Mouse (Mus musculus): Measurements from ENCODE around the gene Oma1. TPM values are rescaled to one million over a fixed set of nuclear protein-coding genes. Genes with fewer than 3 reads are reported as not detected.

The Oma1 gene
- 15.4 and 17.1 TPM in 2 replicates for polyA plus RNA-seq (2011; ENCODE audit: insufficient read length, low read depth, missing spikeins)

GRCm38 (mm10) chr4:103313587-103314525 lies at the start of gene Oma1:
Gene Oma1 (plus strand): TSS chr4:103313812.
- TF ChIP-seq POLR2A (IDR thresholded peaks at IDR 0.05; ENCODE audit: low read depth, low read length) (peak; percentile 81), CTCF (IDR thresholded peaks at IDR 0.05; ENCODE audit: borderline replicate concordance, insufficient read depth, low read length) (peak; percentile 86)
- Histone ChIP-seq H3K4me3 (ENCODE audit: insufficient read depth, low read length) (peak within 1 kb of the TSS; percentile 53), H3K27ac (ENCODE audit: insufficient read depth, low read length) (peak within 1 kb of the TSS; percentile 48), H3K4me1 (ENCODE audit: control insufficient read depth, insufficient read depth, low read length) (0 out of 2 replicates have a peak, but pooled peaks cover 1% of the 10 kb centered on the region)

DNA sequence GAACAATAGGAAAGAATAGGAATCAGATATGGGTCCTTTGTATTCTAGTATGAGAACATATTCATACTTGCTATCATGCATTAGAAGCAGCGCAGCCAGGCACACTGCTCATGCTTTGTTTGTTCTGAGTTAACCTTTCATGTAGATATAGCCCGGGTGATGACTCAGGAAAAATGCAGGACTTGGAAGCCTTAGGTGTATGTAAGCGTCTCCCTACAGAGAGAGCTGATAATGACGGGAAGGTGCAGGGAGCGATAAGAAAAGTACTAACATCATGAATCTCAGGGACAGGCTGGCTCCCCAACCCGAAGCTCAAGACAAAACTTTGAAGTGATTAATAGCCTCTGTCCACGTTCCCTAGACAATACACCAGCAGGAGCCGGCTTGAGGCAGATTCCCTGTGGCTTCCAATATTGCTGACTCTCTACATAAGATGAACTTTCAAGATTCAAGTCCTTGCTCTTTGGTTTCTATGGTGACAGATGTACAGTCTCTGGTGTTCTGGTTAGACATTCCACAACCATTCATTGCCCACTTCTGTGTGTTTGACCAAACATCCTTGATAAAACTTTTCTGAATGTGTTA lies 49.7 kb upstream of the Oma1 start:
- Histone ChIP-seq H3K27ac (ENCODE audit: insufficient read depth, low read length) (no peak overlapping the region), H3K4me1 (ENCODE audit: control insufficient read depth, insufficient read depth, low read length) (peaks cover 6% of the 10 kb centered on the region), H3K4me3 (ENCODE audit: insufficient read depth, low read length) (no peak overlapping the region)
- TF ChIP-seq POLR2A (IDR thresholded peaks at IDR 0.05; ENCODE audit: low read depth, low read length) (no peak), CTCF (IDR thresholded peaks at IDR 0.05; ENCODE audit: borderline replicate concordance, insufficient read depth, low read length) (no peak)

GRCm38 (mm10) chr4:103265166-103265565 lies 48.4 kb upstream of the Oma1 start:
- peaks cover 6% of the 10 kb centered on the region for H3K4me1 ChIP-seq (ENCODE audit: control insufficient read depth, insufficient read depth, low read length)
- H3K4me3 ChIP-seq (ENCODE audit: insufficient read depth, low read length) = no peak overlapping the region
- no peak overlapping the region; the same call in 1 of the 2 replicates for H3K27ac ChIP-seq (ENCODE audit: insufficient read depth, low read length)
- TF ChIP-seq POLR2A (IDR thresholded peaks at IDR 0.05; ENCODE audit: low read depth, low read length) = no peak
- TF ChIP-seq CTCF (IDR thresholded peaks at IDR 0.05; ENCODE audit: borderline replicate concordance, insufficient read depth, low read length) = no peak

DNA sequence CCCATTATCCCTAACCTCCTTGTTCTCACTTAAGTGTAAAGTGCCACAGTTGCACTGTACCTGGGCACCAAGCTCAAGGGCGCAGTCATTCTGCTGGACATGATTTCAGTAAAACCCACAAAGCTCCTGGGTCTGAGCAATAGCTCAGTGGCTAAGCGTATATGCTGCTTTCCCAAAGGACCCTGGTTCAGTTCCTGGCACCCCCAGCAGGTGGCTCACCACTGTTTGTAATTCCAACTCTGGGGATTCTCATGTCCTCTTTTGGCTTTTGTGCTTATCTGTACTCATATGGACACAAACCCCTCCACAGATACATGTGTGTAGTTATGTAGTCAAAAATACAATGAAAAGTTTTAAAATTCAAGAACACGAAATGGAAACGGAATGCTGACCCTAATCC lies 44.3 kb upstream of the Oma1 start:
- H3K27ac ChIP-seq (ENCODE audit: insufficient read depth, low read length) = no peak overlapping the region
- no peak for TF ChIP-seq CTCF (IDR thresholded peaks at IDR 0.05; ENCODE audit: borderline replicate concordance, insufficient read depth, low read length)
- no peak for TF ChIP-seq POLR2A (IDR thresholded peaks at IDR 0.05; ENCODE audit: low read depth, low read length)
- H3K4me3 ChIP-seq (ENCODE audit: insufficient read depth, low read length) = no peak overlapping the region
- H3K4me1 ChIP-seq (ENCODE audit: control insufficient read depth, insufficient read depth, low read length) = peaks cover 6% of the 10 kb centered on the region

DNA sequence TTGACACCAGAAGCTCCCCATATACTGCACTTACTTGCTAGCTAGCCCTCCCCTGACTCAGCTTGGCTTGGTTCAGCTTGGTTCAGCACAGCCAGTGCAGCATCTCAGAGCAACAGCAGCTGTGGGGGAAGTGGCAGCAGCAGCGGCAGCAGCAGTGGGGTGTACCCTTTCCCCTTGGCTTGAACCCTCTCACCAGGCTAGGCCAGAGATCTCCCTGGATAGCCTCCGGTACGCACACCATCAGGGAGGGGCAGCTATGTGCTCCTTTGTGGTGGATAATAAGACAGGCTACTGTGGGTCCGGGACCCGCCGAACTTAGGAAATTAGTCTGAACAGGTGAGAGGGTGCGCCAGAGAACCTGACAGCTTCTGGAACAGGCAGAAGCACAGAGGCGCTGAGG lies 40.6 kb upstream of the Oma1 start:
- TF ChIP-seq POLR2A (IDR thresholded peaks at IDR 0.05; ENCODE audit: low read depth, low read length) = no peak
- no peak for TF ChIP-seq CTCF (IDR thresholded peaks at IDR 0.05; ENCODE audit: borderline replicate concordance, insufficient read depth, low read length)
- H3K27ac ChIP-seq (ENCODE audit: insufficient read depth, low read length) = no peak overlapping the region
- no peak overlapping the region for H3K4me3 ChIP-seq (ENCODE audit: insufficient read depth, low read length)
- no peaks in the 10 kb centered on the region for H3K4me1 ChIP-seq (ENCODE audit: control insufficient read depth, insufficient read depth, low read length)

DNA sequence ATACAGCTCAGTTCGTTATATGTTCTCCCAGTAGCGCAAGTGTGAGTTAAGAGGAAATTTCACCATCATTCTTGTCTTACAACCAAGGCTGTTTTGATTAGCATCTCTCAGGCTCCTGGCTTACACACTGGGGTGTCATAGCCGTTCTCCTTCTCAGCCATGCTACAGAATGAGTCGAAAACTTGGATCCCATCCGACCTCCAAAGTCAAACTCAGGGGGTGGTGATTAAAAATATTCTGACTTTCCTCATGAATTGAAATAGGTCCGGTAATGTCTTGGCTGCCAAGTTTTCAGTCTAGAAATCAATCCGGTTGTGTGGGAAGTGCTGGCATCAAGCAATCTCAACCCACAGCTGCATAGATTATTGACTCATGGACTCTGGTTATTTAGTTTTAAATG lies 25.3 kb upstream of the Oma1 start:
- TF ChIP-seq CTCF (IDR thresholded peaks at IDR 0.05; ENCODE audit: borderline replicate concordance, insufficient read depth, low read length) (no peak), POLR2A (IDR thresholded peaks at IDR 0.05; ENCODE audit: low read depth, low read length) (no peak)

GRCm38 (mm10) chr4:103290763-103291162 lies 22.8 kb upstream of the Oma1 start, which contains the start of gene 4921539E11Rik:
Gene 4921539E11Rik (minus strand): TSS chr4:103290863.
- Histone ChIP-seq H3K27ac (ENCODE audit: insufficient read depth, low read length) (no peak within 1 kb of the TSS), H3K4me3 (ENCODE audit: insufficient read depth, low read length) (no peak within 1 kb of the TSS), H3K4me1 (ENCODE audit: control insufficient read depth, insufficient read depth, low read length) (no peaks in the 10 kb centered on the region)
- TF ChIP-seq CTCF (IDR thresholded peaks at IDR 0.05; ENCODE audit: borderline replicate concordance, insufficient read depth, low read length) = no peak
- no peak for TF ChIP-seq POLR2A (IDR thresholded peaks at IDR 0.05; ENCODE audit: low read depth, low read length)

More for the DNA sequence above, 25.3 kb upstream of the Oma1 start:
- H3K4me1 ChIP-seq (ENCODE audit: control insufficient read depth, insufficient read depth, low read length) = no peaks in the 10 kb centered on the region
- no peak overlapping the region for H3K27ac ChIP-seq (ENCODE audit: insufficient read depth, low read length)
- H3K4me3 ChIP-seq (ENCODE audit: insufficient read depth, low read length) = no peak overlapping the region

DNA sequence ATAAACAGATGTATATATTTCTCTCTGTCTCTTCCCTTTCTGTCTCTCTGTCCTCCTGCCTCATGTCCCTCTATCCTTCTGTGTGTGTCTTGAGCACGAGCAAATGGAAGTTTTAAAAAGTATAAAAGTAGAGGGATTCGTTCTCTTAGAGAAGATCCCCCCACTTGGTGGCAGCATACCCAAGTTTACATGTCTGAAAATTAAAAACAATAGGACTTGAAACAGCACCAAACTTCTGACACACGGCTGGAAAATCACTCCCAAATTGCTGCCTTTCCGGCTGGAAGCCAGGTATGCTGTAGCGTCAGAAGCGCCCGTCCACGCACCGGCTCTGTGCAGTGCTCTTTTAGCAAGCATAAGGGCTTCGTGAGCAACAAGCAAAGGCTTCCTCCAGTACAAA lies 14.3 kb upstream of the Oma1 start:
- Histone ChIP-seq H3K4me1 (ENCODE audit: control insufficient read depth, insufficient read depth, low read length) (no peaks in the 10 kb centered on the region), H3K27ac (ENCODE audit: insufficient read depth, low read length) (no peak overlapping the region)
- TF ChIP-seq CTCF (IDR thresholded peaks at IDR 0.05; ENCODE audit: borderline replicate concordance, insufficient read depth, low read length) (no peak), POLR2A (IDR thresholded peaks at IDR 0.05; ENCODE audit: low read depth, low read length) (no peak)

DNA sequence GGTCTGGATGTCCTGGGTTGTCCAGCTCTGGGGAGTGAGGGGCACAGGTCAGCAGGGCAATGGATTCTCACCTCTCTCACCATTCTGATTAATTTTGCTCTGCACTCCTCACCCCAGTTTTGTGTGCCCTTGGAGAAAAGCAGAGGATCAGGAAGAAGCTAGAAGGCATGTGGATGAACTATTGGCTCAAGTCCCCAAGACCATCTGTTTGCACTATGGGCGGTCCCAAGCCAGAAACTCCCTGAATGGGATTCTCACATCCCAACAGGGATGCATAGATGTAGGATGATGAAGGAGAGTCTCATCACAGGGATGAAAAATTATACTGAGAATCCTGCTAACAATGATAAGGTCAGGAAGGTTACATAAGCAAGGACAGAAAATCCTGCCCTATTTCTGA lies 9.8 kb upstream of the Oma1 start:
- TF ChIP-seq POLR2A (IDR thresholded peaks at IDR 0.05; ENCODE audit: low read depth, low read length) = no peak
- TF ChIP-seq CTCF (IDR thresholded peaks at IDR 0.05; ENCODE audit: borderline replicate concordance, insufficient read depth, low read length) = no peak
- Histone ChIP-seq H3K4me3 (ENCODE audit: insufficient read depth, low read length) (no peak overlapping the region), H3K27ac (ENCODE audit: insufficient read depth, low read length) (no peak overlapping the region), H3K4me1 (ENCODE audit: control insufficient read depth, insufficient read depth, low read length) (no peaks in the 10 kb centered on the region)

More for the DNA sequence above, 14.3 kb upstream of the Oma1 start:
- no peak overlapping the region for H3K4me3 ChIP-seq (ENCODE audit: insufficient read depth, low read length)

DNA sequence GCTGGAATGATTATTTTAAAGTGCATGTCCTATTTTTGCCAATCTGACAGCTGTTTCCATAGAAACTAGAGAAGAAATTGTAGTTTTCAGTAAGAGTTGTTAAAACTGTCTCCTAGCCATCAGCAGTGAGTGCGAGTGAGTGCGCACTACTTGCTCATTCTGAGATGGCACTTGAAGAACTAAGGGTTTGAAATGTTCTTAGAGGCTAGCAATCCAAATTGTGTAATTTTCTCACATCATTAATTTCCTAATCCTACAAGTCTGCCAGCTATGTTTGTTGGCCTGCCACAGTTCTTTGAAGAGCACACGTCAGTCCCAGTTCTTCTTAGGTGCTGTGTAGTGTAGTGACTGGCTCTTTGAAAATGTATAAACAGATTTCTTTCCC lies 906 bp downstream of the Oma1 start:
- Histone ChIP-seq H3K4me3 (ENCODE audit: insufficient read depth, low read length) (peak overlapping the region; percentile 53), H3K27ac (ENCODE audit: insufficient read depth, low read length) (no peak overlapping the region), H3K4me1 (ENCODE audit: control insufficient read depth, insufficient read depth, low read length) (0 out of 2 replicates have a peak, but pooled peaks cover 1% of the 10 kb centered on the region)
- TF ChIP-seq CTCF (IDR thresholded peaks at IDR 0.05; ENCODE audit: borderline replicate concordance, insufficient read depth, low read length) (no peak), POLR2A (IDR thresholded peaks at IDR 0.05; ENCODE audit: low read depth, low read length) (no peak)

Measured in embryonic fibroblast, embryonic 13.5 days (primary cell).